Mouse (Mus musculus) gastrocnemius, adult 2 months (tissue): ENCODE measurements around the gene Crebrf. TPM values are rescaled to one million over a fixed set of nuclear protein-coding genes. Genes with fewer than 3 reads are reported as not detected.

Experiments used
- DNase-seq: peaks from one replicate; pipeline ENCODE4 v3.0.0; 2022
- H3K27ac ChIP-seq: fragments of 200-600 bp; 2 replicates; pipeline ENCODE4 v1.8.1; 2022; ENCODE audit warnings: mild to moderate bottlenecking
- H3K4me3 ChIP-seq: fragments of 200-600 bp; 2 replicates; pipeline ENCODE4 v1.8.1; 2022; ENCODE audit warnings: mild to moderate bottlenecking, moderate library complexity
- CTCF ChIP-seq: fragments of 200-600 bp; IDR thresholded peaks from 2 replicates; pipeline ENCODE4 v1.8.1; 2022; ENCODE audit warnings: antibody characterized with exemption, mild to moderate bottlenecking, moderate library complexity
- intact Hi-C: fragments of 180-260 bp; cut with DNase I; formaldehyde crosslinking; loops from one replicate; pipeline ENCODE4 v1.15.1; 2025
- long read RNA-seq, 2 experiments: library from polyadenylated mRNA; stranded (forward); transcript quantifications; one replicate each; pipeline ENCODE4 v2.0.0; 2021
- total RNA-seq, 2 experiments: library from RNA; stranded (reverse); gene quantifications; 2 replicates each; pipeline ENCODE4 v1.2.3; 2021

The Crebrf gene
- total RNA-seq: 10 to 100 TPM; 39.6 to 40.2 TPM
- long read RNA-seq, experiment 1, full-length matches to known transcripts: 1 of 7 reads
- long read RNA-seq, experiment 1, partial matches to known transcripts: 0 of 7 reads
- long read RNA-seq, experiment 1, other reads (novel, unspliced or antisense): 6 of 7 reads
- long read RNA-seq, experiment 2, partial matches to known transcripts: 2 of 7 reads
- long read RNA-seq, experiment 2, other reads (novel, unspliced or antisense): 5 of 7 reads

GRCm38 (mm10) chr17:26715271-26715758 lies at the start of gene Crebrf:
Crebrf (plus strand) TSS chr17:26715650.
- intact Hi-C loops: loop anchor here (5.0 kb wide), 2 partner anchors 38 to 53 kb away; partner anchors contain the start of gene Atp6v0e
- Histone ChIP-seq H3K4me3 (peak within 1 kb of the TSS; percentile 99), H3K27ac (peak within 1 kb of the TSS; percentile 96)
- no peak for TF ChIP-seq CTCF
- peak; percentile 99 for DNase-seq

- Histone ChIP-seq H3K27ac (peak overlapping the region; percentile 79), H3K4me3 (no peak overlapping the region)
- TF ChIP-seq CTCF: no peak
- intact Hi-C loops: no loop called here
- no peak for DNase-seq
Observed at GRCm38 (mm10) chr17:26671268-26671667, 44.2 kb upstream of the Crebrf start.

- no peak for TF ChIP-seq CTCF
- intact Hi-C loops: loop anchor here (5.0 kb wide), 1 partner anchor 41 kb away; the partner anchor contains the start of gene Crebrf
- DNase-seq: no peak
- Histone ChIP-seq H3K27ac (peak overlapping the region; percentile 97), H3K4me3 (peak overlapping the region; percentile 85)
Observed at GRCm38 (mm10) chr17:26675845-26676244, 39.6 kb upstream of the Crebrf start.

GRCm38 (mm10) chr17:26676252-26676615 lies 39.2 kb upstream of the Crebrf start:
- H3K27ac ChIP-seq: peak overlapping the region; percentile 97
- TF ChIP-seq CTCF: no peak
- intact Hi-C loops: loop anchor here (5.0 kb wide), 1 partner anchor 41 kb away; the partner anchor contains the start of gene Crebrf
- H3K4me3 ChIP-seq: peak overlapping the region; percentile 85
- DNase-seq: peak; percentile 93

DNA sequence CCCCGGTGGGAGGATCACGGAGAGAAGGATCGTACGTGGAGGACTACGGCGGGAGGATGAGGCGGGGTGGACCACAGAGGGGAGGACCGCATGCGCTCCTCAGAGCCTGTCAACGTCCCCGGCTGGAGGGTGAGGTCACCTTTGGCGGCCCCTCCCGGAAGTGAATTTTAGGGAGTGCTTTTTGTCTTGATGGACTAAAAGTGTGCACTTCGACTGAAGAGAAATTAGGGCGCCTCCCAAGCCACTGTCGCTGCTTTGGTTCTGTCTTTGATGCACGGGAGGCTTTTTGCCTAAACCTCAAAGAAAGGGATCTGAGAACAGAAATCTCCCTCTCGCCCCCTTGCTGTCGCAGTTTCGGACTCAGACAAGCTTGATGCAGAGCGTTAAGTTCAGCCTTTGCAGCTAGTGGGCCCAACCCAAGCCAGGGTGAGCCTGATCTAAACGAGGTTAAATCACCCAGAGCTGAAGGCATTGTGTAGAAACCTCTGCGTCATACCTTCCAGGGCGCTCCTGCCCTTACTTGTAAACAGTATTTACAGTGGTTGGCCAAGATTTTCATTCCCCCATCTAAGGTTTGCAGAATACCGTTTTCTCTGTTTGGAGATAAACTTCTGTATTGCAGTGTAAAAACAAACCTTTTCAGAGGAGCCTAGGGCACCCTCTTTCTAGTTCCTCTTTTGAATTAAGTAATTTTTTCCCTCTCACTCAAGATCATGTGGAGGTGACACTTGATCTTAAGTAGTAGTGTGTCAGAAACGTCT lies 38.7 kb upstream of the Crebrf start:
- peak; percentile 33 for TF ChIP-seq CTCF
- intact Hi-C loops: loop anchor here (5.0 kb wide), 1 partner anchor 41 kb away; the partner anchor contains the start of gene Crebrf
- DNase-seq: peak; percentile 90
- peak overlapping the region; percentile 97 for H3K27ac ChIP-seq
- peak overlapping the region; percentile 85 for H3K4me3 ChIP-seq

GRCm38 (mm10) chr17:26677711-26678637 lies 37.5 kb upstream of the Crebrf start:
- peak overlapping the region; percentile 85 for H3K4me3 ChIP-seq
- peak overlapping the region; percentile 97 for H3K27ac ChIP-seq
- TF ChIP-seq CTCF: no peak
- no peak for DNase-seq
- intact Hi-C loops: loop anchor here (5.0 kb wide), 1 partner anchor 39 kb away; the partner anchor contains the start of gene Crebrf

GRCm38 (mm10) chr17:26681276-26681675 lies 34.2 kb upstream of the Crebrf start:
- intact Hi-C loops: no loop called here
- no peak overlapping the region for H3K27ac ChIP-seq
- H3K4me3 ChIP-seq: no peak overlapping the region
- peak; percentile 32; the same call in 1 of the 2 replicates for TF ChIP-seq CTCF
- DNase-seq: no peak

DNA sequence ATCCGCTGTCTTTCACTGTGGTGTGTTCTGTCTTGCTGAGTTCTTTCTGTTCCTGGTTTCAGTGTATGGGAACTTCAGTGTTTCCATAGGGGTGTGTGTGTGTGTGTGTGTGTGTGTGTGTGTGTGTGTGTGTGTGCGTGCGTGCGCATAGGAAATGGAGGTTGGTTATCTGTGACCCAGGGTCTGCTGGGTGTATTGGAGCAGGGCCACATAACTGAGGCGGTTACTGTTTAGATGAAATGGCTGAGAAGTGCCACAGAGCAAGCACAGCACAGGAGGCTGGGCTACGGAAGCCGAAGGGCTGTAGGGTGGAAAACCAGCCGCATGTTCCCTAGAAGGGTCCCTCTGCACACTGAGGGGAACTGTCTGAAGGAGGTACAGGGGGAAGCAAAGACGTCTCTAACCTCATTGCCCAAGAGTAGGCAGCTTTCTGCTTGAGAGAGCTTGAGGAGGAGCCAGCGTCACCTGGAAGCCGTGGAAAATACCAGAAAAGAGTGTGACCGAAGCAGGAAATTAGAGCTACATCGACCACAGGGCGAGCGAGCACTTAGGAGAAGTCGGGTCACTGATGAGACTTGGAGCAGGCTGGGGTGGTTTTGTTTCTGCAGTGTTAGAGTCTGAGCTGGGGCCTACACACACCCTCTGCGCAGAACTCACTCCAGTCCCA lies 29.0 kb upstream of the Crebrf start:
- DNase-seq: no peak
- Histone ChIP-seq H3K4me3 (no peak overlapping the region), H3K27ac (peak overlapping the region; percentile 20; the same call in 1 of the 2 replicates)
- intact Hi-C loops: no loop called here
- TF ChIP-seq CTCF: no peak

DNA sequence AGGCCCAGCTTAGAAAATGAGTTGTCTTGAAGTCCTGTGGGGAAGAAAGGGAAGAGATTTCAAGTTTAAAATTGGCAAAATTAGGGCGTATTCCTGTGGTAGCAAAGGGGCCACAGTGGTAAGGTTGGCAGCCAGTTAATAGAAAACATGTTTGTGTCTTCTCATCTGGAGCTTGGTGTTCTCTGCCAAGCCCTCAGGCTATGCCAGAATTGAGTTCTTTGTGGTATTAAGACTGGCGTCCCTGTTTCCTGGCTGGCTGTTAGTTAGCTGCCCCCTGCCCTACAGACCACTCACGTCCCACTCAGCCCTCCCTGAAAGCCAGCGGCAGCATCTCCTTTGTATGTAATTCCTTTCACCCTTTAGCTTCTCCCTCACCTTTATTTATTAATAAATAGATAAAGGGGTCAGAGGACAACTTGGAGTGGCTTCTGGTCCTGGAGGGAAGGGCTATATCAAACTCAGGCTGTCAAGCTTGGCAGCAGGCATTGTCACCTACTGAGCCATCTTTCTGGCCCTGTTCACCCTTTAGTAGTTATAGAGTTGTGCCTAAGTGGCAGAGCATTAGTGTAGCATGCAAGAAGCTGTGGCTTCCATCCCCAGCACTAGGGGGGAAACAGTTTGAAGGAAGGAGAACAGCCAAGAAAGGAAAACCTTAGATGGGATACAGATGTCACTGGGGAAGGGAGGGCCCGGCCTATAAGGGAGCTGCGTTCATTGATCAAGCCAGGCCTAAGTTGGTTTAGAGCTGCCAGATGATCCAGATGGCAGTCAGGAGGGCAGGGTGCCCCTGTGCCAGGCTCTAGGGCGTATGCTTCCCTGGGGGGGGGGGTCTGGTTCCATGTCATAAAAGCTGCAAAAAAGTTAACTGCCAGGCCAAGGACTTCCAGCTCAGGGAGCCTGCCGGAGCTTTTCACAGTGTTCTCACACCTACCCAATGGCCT lies 26.4 kb upstream of the Crebrf start:
- no peak for DNase-seq
- Histone ChIP-seq H3K27ac (peak overlapping the region; percentile 68), H3K4me3 (no peak overlapping the region)
- intact Hi-C loops: no loop called here
- no peak for TF ChIP-seq CTCF

DNA sequence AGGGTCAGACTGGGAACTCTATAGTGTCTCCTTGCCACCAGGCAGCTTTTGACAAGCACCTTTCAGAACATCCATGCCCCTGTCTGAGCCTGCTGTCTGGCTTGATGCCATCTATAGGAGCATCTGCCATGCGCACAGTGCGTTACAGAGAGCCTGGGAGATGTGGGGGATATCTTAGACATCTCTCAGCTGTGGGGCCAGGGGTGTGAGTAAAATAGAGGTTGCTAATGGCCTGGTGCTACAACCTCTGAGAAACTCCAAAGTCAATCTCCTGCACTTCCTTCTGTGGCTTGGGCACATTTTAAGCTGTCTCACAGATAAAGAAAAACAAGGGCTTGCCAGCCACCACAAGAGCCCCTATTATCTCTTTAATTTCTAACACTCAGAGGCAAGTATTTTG lies 25.6 kb upstream of the Crebrf start:
- Histone ChIP-seq H3K4me3 (no peak overlapping the region), H3K27ac (peak overlapping the region; percentile 68)
- DNase-seq: no peak
- no peak for TF ChIP-seq CTCF
- intact Hi-C loops: no loop called here

- TF ChIP-seq CTCF: no peak
- no peak for DNase-seq
- peak overlapping the region; percentile 68 for H3K27ac ChIP-seq
- intact Hi-C loops: no loop called here
- no peak overlapping the region for H3K4me3 ChIP-seq
Observed at GRCm38 (mm10) chr17:26690236-26690635, 25.2 kb upstream of the Crebrf start.
